Mouse (Mus musculus) gastrocnemius, adult 18-20 months (tissue): ENCODE measurements around the gene Gab1. TPM values are rescaled to one million over a fixed set of nuclear protein-coding genes. Genes with fewer than 3 reads are reported as not detected.

Experiments
- DNase-seq: peaks from one replicate; pipeline ENCODE4 v3.0.0; 2021; ENCODE audit warnings: low spot score
- total RNA-seq, 2 experiments: library from RNA; stranded (reverse); gene quantifications; 2 replicates each; pipeline ENCODE4 v1.2.3; 2021

Gene Gab1
- total RNA-seq, 2 experiments from 2014 or later: 10.6 to 11.9 TPM

DNA sequence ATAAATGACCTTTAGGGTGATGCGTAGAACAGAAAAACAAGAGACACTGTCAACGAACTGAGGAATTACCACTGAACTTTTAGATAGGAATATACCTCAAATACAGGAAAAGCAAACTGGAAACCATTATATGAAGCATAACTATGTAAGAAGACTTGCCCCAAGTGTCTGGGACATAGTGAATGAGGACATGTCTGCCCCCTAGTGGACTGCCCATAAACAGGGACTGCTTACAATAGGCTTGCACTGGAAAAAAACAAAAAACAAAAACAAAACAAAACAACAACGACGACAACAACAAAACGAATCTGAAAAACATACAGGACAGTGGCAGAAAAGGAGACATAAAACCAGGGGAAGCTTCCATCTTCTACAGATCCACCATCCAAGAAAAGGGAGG is 66.9 kb downstream of the Gab1 start:
- peak; percentile 53 for DNase-seq

DNA sequence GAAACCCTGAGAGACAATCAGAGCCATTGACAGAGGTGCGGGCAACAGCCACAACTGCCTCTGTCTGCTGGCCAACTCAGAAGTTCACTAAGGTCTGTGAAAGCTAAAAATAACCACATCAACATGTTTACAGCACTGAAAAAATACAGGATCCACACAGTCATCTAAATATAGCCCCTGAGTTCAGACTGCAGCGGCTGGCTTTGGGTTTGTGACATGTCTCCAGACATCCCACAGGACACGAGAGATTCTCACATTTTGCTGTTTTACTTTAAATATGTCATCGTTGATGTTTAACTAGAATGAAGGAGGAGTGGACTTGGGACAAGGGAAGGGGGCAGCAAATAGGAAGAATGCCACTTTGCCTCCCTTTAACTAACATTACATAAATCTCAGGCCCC is 68.7 kb downstream of the Gab1 start:
- DNase-seq: peak; percentile 56

- DNase-seq: no peak
Observed at GRCm38 (mm10) chr8:80810916-80811315, 69.4 kb downstream of the Gab1 start.

- DNase-seq: no peak
Observed at GRCm38 (mm10) chr8:80810442-80810841, 69.9 kb downstream of the Gab1 start.

DNA sequence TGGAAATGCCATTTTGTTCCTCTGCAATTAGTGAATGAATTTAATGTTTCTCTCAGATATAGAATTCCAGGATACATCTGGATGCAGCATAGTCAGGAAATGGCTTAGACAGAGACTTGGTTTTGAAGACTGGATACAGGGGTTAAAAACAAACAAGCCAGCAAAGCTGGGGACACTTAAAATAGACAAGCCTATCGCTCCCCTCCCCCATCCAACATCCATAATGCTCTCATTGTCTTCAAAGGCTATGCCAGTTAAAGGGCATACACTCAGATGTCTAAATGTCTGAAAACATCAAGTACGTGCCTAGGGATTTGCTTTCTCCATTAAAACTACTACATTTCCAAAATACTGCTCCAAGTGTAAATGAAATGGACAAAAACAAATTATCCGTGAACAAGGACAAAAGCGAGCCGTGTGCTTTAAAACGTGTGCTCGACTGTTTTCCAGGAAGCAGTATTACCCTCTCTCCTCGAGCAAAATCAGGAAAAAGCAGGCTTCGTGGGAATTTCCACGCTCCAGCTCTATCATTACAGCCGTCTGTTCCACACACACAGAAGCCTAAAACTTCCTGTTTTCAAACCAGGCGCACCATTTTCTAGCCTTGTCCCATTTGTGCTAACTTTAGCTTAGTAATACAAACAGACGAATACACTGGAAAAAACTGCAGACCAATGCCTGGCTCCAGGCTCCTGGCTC is 72.4 kb downstream of the Gab1 start:
- no peak for DNase-seq

GRCm38 (mm10) chr8:80804066-80804619 is 76.2 kb downstream of the Gab1 start:
- DNase-seq: no peak

GRCm38 (mm10) chr8:80798778-80799177 is 81.5 kb downstream of the Gab1 start:
- no peak for DNase-seq

GRCm38 (mm10) chr8:80798198-80798777 is 82.0 kb downstream of the Gab1 start:
- DNase-seq: no peak

- no peak for DNase-seq
Observed at GRCm38 (mm10) chr8:80796070-80796469, 84.2 kb downstream of the Gab1 start.

GRCm38 (mm10) chr8:80794585-80795509 is 85.5 kb downstream of the Gab1 start:
- DNase-seq: no peak

- DNase-seq: no peak
Observed at GRCm38 (mm10) chr8:80793791-80794515, 86.4 kb downstream of the Gab1 start.

- no peak for DNase-seq
Observed at GRCm38 (mm10) chr8:80792214-80792613, 88.1 kb downstream of the Gab1 start.

DNA sequence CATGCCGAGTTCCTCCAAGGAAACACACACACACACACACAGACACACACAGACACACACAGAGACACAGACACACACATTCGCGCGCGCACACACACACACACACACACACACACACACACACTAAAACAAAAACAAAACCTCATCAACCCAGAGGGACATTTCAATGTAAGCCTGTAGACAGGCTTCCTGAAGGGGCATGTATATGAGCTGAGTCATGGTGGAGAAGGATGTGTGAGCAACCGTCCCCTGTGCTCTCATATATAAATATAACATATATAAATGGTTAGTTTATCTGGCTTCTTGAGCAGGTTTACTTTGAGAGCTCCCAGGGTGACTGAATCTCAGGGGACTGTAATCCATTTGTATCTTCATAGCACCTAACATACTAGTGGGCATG is 91.0 kb downstream of the Gab1 start:
- DNase-seq: no peak

DNA sequence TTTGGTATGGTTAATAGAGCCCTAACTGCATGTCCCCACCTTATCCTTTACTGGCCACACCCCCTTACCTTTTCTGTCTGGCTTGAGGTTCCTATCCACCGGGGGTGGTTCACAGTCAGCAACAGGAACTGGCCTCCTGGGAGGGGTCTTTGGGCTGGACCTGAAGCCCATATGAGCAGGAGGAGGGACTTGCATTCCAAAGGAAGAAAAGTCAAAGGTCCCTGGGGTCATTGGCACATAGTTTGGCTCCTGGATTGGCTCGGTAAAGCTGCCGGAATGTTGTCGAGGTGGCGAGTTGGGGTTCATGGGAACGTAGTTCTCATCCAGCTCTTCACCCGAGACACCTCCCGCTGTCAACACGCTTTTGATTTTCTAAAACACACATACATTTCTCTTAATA is 95.8 kb downstream of the Gab1 start:
- DNase-seq: no peak

DNA sequence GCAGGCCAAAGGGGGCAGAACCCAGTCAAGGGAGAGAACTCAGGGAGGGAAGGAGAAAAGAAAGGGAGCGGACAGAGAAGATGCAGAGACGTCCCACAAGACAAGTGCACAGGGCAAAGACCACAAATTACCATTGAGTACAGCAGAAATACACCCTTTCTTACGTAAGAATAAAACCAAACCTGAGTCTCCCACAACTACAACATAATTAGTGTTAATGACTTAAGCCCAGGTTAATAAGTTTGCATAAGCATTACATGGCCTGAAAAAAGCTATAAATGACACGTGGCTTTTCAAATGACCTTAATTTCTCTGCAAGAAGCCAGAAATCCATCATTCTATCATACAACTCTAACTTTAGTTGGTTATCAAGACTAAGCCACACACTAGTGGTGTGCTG is 97.0 kb downstream of the Gab1 start:
- no peak for DNase-seq

DNA sequence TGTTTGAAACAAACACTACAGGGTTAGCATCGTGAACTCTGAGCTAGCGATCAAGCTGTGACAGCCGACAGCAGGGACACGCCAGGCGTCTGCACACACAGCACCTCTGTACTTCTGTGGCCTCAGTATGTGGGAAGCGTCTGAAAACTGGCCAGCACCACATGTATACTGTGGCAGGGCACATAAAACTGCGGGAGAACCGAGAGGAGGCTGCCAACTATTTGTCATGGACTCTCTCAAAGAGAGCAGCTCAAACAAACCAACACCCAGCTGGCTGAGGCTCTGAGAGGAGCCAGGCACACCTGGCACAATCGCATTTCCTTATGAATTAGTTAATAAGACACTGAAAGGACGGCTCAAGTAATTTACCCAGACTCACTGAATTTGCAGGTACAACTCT is 99.0 kb downstream of the Gab1 start:
- no peak for DNase-seq

- no peak for DNase-seq
Observed at GRCm38 (mm10) chr8:80780271-80780670, 100.0 kb downstream of the Gab1 start.

DNA sequence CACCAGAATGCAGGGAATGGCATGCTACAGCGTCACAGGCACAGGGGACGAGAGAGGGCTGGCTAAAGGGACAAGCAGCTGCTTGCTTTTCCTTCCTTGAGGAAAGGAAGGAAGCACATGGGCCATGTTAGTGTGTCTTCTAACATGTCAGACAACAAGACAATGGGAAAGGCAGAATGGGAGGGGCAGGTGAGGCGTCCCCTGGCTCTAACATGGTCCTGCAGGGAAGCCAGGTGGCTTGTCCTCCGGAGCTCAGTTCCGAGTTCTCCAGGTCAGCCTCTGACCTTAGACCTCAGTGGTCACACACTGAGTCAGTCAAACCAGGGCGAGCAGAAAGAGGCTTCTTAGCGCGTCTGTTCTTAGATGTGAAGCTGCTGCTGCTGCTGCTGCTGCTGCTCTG is 103.9 kb downstream of the Gab1 start:
- DNase-seq: no peak

DNA sequence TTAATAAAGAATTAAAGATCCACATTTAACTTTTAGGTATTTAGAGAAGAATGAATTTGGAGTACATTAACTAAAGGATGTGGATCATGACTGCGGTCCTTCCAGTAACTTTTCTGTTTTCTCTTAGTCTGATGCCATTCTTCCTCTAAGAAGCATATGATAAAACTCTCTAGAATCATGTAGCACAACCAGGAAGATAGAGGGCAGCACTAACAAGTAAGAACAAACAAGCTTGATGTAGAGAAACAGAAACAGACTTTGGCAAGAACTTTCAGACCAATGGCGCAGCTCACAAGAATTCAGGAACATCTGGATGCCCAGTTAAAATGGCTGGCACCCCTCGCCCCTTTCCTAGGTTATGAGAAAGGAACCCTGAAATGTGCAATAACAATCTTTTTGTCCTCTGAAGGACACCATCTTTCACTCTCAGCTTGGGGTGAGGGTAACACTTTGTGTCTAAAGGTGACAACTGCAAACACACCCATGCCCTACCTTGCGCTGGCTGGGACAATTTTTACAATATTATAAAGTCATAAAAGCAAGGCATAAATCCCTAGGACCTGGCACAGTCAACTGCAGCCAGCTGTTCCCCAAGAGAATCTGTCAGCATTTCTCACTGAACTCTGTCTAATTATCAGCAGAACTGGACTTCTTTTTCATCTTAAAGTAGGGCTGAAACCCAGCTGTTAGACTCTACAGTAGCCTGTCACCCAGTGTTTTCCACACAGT is 107.4 kb downstream of the Gab1 start:
- peak; percentile 59 for DNase-seq

DNA sequence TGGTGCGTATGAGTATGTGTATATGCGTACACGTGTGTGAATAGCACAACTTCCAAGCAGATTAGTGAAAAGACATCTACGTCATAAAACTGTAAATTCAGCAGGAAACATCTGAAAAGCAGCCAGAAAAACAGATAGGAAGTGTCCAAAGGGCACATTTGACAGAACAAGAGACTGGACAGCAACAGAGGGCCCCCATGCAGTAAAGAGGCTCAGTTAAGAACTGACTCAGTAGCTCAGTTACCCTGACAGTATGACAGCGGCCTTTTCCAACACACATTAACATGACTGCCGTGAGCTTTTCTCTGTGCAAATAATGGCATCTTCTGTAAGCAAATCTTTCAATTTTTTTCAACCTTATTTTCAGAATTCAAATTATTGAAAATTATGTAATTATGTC is 111.9 kb downstream of the Gab1 start:
- DNase-seq: no peak
